Mouse (Mus musculus) cerebellum, adult 8-10 months (tissue): ENCODE results near the gene Camta1.
A peak's percentile ranks its signal among the peaks of the same experiment; 100 is the strongest.

ENCODE experiments used
- DNase-seq: peaks from one replicate; pipeline ENCODE4 v3.0.0; 2022

Gene Camta1

DNA sequence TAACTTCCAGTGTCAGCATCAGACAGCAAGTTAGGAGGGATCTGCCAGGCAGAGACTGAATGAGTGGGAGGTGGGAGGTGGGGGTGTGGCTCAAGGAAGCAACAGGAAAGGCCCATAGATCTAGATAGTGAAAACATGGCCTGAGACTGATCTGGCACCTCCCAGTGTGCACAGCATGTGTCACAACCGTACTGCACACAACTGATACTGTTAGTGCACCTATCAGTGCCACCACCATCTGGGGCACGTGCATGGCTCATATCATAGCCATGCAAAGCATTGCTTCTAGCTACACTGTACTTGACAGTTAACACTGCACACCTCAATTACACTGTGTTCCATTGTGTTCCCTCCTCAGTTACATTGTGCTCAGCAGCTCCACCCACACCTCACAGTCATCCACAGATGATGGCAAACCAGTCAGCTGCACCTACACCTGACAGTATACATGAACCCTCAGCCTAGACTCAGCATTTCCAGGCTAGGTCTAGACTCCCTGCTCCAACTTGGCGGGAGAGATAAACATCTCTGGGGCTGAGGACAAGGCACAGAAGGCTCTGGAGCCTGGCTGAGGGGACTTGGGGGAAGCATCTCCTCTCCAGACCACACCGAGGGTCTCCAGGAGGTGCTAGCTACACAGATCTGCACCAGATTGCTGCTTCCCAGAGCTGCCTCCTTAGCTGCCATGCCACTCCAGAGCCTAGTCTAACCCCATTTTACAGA, 131.5 kb downstream of the Camta1 start:
- DNase-seq = no peak

DNA sequence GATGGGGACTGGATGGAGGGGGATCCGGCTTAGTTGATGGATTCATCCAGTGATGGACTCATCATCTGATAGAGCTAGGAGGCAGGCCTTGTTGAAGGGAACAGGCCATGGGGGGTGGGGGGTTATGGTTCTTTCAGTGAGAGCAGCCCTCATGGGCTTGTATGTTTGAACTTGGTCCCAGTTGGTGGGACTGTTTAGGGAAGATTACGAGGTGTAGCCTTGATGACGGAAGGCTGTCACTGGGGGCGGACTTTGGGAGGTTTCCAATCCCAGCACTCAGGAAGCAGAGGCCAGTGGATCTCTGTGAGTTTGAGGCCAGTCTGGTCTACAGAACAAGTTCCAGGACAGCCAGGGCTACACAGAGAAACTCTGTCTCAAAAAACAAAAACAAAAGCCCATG, 132.6 kb downstream of the Camta1 start:
- no peak for DNase-seq

DNA sequence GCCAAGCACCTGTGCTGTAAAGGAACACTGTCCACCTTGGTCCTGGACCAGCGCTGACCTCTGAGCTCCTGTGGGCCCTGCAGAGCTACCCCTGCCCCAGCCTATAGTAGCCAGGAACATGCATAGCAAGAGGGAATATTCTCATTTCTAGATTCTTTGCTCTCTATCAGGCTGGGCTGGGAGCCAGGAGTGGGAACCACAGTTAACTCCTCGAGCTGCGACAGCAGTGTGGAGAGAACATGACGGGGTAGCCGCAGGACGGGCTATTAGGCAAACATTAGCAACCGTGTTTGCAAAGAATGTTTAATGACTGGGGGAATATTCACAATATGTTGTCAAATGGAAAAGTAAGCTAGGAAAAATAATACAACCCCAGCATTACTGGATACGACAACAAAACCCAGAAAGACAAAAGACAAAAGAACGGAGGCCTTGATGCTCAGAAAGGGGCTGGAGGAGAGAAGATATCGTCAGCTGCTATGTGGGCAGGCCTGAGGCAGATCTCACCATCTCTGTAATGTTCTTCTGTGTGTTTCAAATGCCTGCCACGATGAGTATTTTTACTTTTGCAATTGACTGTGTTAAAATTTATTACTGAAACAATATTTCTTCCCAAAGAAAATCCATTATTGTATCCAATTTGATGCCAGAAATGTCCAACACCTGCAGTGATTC, 133.1 kb downstream of the Camta1 start:
- DNase-seq = no peak

DNA sequence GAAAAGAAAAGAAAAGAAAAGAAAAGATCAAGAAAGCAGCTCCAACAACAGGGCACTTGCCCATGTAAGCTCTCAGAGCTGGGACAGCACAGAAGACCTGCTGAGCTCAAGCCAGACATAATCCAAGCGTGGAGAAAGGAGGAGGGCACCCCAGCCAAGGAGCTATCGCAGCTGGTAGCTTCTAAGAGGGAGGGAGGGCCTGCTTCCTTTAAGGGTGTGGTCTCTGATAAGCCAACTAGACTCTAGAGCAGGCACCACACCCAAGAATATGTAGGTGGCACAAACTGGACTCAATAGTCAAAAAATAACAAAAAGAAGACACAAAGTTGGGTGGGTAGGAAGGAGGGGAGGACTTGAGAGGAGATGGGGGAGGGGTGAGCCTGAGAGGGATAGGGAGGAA, 135.3 kb downstream of the Camta1 start:
- no peak for DNase-seq

DNA sequence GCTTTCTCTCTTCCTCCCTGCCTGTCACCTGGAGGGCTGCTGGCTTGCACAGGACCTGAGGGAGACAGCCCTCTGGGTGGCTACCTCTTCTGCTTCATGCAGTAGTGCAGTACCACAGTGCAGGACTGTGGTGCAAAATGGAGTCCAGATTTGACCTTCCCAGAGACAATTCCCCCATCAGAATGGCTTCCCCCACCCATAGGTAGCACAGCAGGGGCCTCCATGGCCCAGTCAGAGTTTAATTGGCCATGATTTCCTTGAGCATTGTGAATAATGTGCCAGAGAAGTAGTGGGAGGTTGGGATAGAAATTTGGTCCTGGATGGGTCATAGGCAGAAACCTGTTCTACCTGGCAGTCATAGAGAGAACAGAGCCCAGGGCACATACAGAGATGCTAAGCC, 136.8 kb downstream of the Camta1 start:
- DNase-seq = no peak

DNA sequence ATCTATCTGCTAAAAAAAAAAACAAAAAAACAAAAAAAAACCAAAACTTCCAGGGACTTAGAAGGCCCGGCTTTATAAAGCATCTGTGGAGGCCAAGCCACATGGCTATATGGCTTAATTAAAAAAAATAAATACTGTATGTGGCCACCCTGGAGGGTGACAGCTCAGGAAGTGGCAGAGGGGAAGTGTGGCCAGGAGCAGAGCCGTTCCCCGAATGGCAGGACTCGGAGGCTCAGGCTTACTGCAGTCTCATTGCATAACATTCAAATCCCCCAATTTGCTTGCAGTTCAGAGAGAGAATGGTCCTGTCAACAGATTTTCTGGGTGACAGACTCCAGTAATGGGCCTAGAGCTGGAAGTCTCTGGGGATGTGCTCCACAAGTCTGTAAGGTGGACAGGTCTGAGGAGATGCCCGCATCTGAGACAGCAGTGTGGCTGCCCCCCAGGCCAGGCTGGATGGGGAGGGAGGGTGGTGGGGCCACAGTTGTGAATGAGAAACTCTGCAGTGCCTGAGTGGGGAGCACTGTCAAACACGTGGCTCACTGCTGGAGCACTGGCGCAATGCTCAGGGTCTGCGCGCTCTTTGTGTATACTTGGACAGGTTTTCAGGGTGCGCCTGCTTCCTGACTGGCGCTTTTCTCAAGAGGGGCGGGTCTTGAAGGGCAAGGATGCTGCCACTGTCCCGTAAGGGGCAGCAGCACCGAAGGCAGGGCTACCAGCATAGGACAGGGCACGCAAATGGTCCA, 140.8 kb downstream of the Camta1 start:
- DNase-seq = no peak

DNA sequence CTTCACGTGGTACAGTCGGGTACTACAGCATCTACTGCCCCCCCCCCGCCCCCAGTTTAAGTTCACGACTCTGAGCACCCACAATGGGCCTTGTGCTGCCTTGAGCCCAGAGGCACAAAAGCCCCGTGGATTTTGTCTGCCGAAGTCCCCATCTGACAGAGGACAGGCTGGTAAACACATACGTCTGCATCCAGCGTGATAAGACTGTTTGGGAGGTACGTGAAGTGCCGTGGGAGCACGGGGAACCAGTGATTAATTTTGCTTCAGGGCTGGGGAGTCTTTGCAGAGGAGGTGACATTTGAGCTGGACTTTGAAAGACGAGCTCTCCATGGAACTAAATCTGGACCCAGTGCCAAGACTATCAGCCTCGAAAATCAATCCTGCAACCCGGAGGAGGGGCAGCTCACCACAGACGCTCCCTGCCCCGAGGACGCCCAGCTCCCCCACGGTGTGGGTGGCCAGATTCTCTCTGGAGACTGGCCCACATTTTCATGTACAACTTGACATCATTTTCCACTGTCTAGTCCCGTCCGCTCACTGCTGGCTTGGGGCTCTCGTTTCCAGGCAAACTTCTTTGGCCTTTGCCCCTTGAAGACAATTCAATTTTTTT, 142.7 kb downstream of the Camta1 start:
- no peak for DNase-seq

DNA sequence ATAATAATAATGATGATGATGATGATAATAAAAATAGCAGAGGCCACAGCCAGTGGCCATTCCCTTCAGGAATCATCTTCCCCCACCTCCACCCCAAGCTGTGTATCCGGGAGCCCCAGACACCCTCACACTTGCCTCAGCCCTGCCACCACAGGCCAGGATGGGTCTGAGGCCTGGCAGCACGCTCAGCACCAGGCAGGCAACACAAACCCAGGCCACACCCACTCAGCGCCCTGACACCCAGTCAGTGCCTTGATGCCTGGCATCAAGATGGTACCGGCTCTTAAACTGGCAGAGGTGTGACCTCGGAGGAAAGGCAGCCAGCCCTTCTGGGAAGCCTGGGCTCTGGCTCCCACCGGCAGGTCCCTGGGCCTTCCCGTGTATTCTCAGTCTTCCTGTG, 143.8 kb downstream of the Camta1 start:
- no peak for DNase-seq

DNA sequence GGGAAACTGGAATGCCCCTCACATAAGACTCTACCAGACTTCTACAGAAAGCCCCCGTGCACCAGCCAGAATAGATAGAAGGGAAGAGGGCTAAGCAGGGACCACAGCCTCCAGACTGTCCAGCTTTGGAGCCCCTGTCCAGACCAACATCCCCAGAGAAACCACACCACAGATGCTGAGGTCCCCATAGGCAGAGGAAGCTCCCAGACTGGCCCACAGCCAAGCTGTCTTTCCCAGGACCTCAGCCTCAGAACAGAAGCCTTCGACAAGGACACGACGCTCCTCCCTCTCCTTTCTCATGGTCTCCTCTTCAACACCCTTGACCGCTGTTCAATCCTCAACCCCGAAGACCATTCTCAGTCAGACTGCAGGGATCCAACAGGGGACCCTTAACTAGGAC, 148.0 kb downstream of the Camta1 start:
- DNase-seq = no peak

DNA sequence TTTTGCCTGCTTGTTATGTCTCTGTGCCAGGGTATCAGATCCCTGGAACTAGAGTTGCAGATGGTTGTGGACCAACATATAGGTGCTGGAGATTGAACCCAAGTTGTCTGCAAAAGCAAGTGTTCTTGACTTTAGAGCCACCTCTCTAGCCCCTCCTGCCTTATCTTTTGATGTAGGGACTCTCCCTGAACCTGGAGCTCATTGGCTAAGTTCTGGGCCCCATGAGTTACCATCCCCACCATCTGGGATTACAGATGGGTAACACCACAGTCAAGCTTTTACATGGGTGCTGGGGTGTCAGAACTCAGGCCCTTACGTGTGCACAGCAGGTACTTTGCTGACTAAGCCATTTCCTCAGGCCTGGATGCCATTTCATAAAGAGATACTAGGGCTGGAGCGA, 150.3 kb downstream of the Camta1 start:
- no peak for DNase-seq

DNA sequence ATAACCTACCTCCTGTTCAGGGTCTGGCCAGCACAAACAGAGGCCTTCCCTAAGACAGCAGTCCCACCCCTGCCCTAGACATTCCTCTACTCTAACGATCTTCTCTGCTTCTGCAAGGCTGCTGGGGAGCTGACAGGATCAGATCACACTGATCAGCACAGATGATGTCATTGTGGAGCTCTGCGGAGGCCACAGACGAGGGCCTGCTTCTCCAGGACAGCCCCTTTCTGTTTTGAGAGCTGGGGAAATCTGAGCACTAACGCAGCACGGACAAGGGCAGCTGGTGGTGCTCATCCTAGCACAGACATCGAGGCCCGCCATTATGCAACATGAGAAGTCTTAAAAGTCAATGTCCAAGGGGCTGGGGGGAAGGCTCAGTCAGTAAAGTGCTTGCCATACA, 151.2 kb downstream of the Camta1 start:
- DNase-seq = no peak

DNA sequence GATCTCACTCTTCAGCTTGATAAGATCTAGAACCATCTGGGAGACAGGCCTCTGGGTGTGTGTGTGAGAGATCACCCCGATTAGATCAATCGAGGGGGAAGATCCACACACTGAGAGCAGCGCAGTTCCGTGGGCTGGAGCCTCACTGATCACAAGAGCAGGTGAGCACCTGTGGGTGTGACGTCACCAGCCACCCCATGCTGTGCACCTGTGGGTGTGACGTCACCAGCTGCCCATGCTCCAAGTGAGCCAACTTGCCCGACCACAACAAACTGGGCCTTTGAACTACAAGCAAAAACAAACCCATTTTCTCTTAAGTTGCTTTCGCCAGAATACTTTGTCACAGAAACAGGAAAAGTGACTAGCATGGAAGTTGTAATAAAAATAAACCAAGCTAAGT, 152.4 kb downstream of the Camta1 start:
- no peak for DNase-seq

DNA sequence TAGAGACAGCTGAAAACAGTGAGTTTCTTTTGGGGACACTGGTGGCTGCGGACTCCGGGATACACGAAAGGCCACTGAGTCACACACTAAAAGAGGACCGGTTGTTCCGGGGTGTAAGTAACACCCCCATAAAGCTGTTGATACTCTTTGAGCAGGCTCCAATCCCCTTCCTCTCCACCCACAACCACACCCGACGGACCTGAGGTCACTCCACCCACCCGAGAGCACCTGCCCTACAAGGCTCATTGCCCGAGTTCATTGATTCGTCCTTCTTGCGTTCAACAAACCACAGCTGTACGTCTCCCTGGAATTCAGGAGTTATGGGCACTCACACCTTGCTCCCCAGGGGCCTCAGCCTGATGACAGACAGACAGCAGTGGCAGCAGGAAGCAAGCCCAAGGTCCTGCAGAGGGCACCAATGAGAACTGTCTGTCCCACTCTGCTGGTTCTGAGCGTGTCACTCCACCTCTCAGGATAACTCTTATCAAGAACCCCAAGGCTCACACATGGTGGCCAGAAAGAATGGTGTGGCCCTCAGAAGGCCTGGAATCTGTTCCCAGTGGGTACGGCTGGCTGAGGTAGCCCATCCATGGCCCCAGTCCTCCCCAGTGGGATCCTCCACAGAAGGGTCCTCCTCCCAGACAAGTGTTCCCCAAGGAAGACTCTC, 158.5 kb downstream of the Camta1 start:
- no peak for DNase-seq

DNA sequence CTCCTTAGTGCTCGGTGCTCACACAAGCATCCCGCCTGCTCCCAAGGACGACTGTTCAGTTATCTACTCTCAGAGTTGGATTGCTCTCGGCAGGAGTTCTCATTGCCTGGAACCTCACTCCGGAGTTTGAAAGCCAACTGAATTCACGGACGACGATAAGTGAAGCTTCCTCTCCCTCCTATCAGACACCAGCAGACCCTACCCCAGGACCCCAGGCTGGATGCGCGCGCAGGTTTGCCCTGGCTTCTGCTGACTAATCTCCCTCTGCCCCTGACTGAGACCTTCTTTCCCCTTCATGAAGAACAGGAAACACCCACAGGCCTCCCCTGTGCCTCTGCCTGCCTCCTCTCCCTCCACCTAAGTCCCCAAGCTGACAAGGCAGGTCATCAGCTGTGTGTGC, 159.2 kb downstream of the Camta1 start:
- no peak for DNase-seq

DNA sequence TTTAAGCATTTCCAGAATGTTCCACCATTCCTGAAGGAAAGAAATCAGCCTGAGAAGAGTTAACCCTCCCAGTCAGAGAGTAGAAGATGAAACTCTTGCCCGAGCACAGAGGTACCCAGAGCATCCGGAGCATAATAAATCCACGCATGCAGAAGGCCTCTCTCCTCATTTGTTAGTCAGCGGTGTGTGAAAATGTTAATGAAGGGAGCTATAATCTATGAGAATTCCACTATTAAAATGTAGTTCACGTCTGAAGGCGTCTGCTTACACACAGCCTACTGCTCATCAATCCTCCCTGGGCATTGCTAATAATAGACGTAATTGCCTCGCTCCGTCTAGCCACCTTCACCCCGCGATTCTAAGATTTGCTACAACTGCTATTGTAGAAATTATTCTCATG, 165.7 kb downstream of the Camta1 start:
- DNase-seq = no peak

DNA sequence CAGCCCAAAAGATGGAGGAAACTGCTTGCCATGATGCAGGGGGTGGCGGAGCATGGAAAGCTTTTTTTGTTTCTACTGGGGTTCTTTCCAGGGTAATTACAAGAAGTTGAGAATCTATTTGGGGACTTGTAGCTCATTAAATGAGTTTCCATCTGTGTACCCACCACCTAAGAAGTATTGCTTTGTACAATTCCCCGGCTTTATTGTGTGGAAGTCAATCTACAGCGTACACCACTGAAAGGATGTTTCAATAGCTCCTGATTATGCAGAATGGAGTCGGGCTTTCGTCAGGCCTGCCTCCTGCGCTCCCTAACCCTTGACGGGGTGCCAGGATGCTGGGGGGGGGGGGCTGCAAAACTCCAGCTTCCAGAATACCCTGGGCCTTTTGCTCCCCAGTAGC, 167.1 kb downstream of the Camta1 start:
- no peak for DNase-seq

DNA sequence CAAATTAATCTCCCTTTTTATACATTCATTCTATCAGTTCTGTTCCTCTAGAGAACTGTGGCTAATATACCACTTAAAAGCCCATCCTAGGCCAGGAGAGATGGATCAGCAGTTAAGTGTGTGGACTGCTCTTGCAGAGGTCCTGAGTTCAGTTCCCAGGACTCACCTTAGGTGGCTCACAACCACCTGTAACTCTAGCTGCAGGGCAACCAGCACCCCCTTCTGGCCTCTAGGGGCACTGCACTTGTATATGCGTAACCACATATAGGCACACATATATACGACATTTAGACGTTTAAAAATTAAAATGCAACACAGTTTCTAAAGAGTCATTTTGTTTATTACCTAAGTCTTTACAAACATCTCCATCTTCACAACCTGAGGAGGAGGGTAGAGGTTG, 167.6 kb downstream of the Camta1 start:
- no peak for DNase-seq

DNA sequence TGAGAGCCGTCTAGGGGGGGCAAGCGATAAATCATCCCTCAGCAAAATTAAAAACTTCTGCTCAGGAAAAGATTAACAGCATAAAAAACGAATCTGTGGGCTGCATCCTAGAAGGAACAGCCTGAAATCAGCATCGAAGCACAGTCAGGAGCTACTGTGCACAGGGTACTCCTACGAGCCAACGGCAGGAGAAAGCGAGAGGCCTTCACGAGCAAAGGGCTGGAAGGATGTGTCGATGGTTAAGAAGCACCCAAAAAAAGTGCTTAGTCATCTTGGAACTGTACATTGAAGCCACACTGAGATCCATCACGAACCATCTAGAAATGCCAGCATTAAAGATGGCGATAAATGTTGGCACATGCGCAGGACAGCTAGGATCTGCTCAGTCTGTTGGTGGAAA, 171.6 kb downstream of the Camta1 start:
- DNase-seq = no peak

DNA sequence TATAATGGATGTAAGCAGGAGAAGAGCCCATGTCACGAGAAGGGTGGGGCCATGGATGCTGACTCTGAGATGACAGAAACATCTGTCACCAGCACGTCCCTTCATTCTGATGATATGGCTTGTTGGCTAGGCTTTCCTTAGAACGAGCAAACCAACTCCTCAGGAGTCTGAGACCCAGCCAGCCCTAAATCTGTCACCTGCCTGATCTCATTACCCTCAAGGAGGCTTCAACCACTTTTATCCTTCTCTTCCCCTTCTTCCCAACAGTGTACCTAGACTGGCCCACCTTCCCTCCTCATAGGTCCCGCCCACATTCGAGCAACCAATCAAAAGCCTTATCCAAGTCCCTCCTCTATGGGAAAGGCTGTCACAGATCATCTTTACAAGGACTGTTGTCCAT, 173.5 kb downstream of the Camta1 start:
- DNase-seq = no peak

DNA sequence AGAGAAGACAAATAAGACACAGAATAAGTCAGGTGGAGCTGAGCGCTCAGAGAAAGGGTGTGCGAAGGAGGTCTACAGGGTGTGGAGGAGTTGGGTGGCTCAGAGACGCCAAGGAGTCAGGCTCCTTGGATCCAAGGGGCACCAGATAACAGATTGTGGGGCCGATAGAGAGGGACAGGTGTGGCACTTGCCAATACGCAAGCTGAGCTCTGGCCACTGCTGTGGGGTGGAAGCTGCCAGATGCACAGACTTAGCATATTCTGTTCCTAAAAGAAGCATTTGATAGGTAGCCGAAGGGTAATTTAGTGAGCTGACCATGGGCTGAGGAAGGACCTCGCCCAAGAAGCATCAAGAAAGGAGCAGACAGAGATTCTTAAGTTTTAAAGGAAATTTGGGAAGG, 177.1 kb downstream of the Camta1 start:
- DNase-seq = no peak

DNA sequence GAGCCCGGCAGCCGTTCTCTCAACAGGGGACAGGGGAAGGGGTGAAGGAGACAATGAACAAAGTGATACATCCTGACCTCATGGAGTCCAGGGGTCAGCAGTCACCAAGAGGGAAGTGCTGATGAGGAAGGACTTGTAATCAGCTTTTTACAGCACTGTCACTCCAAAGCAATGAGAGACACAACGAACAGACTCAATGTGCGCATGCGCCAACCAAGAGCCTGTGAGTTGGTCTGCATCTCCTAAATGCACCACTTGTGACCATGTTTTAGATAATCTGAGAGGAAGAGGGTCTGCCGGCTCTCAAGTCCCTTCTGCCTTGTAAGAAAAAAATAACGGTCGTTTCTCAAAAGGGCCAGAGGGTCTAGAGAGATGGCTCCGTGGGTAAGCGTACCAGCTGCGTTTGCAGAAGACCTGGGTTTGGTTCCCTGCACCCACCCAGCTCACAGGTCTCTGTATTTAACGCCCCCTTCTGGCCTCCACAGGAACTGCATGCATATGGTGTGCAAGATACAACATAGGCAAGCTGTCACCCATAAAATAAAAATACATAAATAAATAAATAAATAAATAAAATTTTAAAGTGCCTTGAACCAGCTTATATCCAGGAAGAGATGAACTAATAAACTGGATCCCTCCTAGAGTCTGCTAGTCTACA, 178.7 kb downstream of the Camta1 start:
- no peak for DNase-seq

DNA sequence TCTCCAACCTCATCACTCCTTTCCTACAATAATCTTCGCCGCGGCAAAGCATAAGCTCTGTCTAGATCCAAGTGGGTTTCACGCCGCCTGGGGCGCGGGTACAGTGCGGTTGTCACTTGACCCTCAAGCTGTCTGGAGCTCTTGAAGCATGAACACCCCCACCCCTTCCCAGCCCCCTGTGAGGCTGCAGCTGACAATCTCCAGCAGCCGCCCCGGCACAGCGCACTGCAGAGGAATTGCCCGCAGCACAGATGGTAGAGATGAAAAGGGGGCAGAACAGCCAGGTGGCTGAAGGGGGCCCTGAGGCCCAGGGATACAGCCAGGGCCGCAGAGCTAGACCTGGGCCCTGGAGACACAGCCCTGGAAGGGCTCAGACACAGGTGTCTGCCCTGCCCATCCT, 189.2 kb downstream of the Camta1 start:
- no peak for DNase-seq

DNA sequence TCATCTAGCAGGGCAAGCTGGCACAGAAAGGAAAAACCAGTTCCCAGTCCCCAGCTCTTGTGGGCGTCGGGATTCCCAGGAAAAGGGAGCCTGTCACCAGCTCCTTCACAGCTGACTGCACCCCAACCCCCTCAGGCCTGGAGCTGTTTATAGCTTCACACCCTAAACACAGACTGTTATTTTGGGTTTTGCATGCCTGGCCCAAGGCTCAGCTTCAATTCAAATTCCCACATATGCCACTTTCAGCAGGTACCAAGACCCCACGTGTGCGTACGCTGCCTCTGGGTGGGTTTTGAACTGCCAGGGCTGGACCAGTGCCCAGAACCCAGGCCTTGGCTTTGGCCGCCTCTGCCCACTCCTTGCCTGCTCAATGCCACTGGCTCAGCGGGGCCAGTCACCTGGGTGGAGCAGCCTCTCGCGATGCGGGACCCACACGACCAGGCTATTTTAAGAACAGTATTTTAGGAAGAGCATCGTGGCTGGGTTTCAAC, 195.2 kb downstream of the Camta1 start:
- peak; percentile 54 for DNase-seq
